Mouse (Mus musculus) frontal cortex, adult 2 months (tissue): ENCODE results near the gene Zfhx2. TPM values are rescaled to one million over a fixed set of nuclear protein-coding genes. Genes with fewer than 3 reads are reported as not detected.
"Not testable (repeated sequence)": the region's sequence is repeated elsewhere in the genome, so short reads cannot be mapped to it uniquely, and the experiment has no call there.

Experiments used
- DNase-seq, 2 experiments: peaks; one replicate each; pipeline ENCODE4 v3.0.0; 2022; ENCODE audit warnings: low spot score in 1 of 2; ENCODE audit errors: extremely low spot score in 1 of 2
- polyA plus RNA-seq: library from polyadenylated mRNA; depleted of rRNA; stranded (reverse); fragments of >200 nt; gene quantifications from 2 replicates; pipeline ENCODE4 v1.2.3, GENCODE M21; 2012

Zfhx2 gene
- polyA plus RNA-seq, 1 experiment = 13.4 TPM

DNA sequence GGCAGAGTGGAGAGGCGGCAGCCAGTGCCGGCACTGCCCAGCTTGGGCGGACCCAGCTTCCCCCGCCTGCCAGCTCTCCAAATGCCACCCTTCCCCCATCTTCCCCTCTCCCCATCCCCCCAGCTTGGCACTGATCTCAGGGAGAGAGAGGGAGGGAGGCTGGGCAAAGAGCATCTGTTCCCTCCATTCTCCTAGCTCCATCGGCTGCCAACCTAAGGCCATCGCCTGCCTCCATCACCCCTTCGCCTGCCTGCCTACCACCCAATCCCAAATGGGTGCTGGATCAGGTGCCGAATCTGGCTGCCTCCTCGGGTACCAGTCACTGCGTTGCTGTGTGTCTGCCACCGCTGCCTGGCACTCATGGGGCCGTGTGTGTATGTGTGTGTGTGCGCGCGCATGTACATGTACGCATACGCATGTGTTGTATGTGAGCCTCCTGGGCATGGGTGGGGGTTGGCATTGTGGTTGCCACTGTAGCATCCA is 38.4 kb downstream of the Zfhx2 start:
- DNase-seq = peak; percentile 77 to 87

DNA sequence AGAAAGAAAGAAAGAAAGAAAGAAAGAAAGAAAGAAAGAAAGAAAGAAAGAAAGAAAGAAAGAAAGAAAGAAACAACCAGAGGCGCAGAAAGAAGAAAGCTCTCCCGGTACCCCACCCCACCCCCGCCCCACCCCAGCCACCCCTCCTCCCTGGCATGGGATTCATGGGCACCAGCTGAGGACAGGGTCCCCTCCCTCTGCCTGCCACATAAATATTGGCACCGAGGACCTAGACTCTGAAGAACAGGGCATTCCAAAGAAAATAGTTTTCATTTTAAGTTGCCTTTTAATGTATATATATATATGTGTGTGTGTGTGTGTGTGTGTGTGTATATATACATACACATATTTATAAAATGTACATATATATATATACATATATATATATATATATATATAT is 39.1 kb downstream of the Zfhx2 start:
- DNase-seq = no peak

DNA sequence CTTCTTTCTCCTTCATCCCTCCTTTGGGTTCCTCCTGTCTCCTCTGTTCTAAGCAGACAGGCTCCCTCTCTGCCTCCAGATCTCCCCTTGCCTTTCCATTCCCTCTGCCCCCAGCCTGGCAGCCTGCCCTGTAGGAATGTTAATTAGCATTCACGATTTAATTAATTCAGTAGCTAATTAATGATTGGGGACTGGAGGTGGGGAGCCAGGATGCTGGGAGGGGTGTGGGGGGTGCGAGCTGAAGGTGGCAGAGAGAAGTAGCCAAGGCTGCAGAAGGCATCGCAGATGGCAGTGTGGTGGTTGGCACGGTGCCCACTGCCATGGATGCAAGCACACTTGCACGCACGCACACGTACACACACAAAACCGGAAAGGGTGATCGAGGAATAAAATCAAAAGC is 39.6 kb downstream of the Zfhx2 start:
- DNase-seq = peak in 1 of 2 experiments; percentile 85

DNA sequence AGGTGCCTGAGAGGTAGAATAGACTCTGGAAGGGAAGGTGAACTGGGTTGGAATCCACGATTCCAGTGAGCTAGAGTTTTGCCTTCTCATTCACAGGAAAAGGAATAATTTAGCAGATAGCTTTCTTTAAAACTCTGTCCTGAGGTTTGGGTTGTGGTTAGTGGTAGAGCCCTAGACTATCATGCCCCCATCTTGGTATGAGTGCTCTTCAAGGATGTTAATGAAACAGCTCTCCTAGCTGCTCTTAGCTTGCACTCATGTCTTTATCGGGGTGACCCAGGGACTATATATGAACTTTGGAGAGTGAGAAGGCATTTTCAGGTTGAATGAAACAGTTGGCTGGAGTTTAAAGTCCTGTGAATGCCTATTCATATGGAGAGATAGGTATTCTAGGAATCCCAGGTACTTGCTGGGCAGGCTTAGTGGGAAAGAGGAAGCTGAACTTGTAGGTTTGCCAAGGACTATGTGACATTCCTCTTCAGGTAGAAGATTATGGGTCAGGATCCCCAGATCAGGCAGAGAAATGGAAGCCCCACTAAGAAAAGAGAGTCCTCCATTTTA is 44.1 kb downstream of the Zfhx2 start:
- DNase-seq = no peak

DNA sequence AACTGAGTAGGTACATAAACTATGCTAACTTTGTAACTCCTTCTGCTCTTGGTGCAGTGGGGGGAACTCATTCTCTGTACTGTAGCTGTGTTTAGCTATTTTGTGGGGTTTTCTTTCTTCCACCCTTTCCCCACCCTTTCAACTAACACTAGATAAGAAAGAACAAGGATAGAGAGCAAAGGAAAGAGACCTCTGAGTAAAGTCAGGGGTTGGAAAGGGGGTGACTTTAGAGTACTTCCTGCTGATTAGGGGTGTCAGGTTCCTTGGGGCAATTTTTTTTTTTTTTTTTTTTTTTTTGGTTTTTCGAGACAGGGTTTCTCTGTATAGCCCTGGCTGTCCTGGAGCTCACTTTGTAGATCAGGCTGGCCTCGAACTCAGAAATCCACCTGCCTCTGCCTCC is 48.4 kb downstream of the Zfhx2 start:
- DNase-seq = not testable (repeated sequence)

DNA sequence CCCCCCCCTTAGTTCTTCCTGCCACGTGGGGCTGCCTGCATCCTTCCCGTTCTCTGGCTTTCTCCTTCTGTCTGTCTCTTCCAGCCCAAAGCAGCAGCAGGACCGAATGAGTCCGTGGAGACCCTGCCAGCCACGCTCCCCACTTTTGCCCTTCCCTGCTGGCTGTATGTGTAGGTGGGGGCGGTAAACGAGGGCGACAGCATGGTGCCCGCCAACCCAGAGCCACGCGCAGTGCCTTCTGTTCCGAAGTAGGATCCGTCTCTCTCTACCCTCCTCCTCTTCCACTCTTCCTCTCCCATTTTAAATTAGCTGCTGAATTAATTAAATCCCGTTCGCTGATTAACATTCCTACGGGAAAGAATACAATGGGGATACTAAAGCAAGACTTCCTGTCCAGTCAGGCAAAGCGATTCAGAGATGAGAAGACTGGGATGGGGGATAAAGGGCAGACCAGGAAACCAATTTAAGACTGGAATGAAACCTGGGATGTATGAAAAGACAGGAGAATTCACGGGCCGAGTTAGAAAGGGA is 59.4 kb downstream of the Zfhx2 start:
- no peak for DNase-seq

DNA sequence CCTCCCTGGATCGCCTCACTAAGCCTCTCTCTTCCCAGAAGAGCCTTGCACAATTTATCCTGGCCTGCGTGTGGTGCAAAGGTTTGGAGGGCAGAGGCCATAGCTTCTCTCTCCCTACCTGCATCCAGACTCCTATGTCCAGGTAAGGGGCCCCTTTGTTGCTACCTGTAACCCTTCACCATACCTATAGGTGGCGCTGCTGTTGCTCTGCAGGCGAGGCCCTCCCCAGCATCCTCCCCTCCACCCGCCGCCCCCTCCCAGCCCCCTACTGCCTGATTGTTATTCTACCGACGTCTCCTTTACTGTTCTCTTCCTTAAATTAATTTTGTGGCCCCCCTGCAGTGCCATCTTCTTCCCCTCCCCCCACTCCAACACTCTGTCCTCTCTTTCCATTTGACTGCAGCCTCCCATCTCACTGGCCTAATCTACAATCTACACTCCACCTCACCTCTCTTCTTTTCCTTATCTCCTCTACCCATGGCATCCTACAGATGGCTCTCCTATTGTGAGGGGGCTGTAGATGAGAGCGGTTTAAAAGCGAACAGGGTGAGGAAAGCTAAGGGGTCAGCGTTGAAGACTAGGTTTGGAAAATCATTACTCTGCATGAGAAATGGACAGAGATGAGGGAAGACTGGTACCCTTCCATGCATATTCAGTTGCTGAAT is 63.0 kb downstream of the Zfhx2 start:
- peak in 1 of 2 experiments; percentile 53 for DNase-seq

DNA sequence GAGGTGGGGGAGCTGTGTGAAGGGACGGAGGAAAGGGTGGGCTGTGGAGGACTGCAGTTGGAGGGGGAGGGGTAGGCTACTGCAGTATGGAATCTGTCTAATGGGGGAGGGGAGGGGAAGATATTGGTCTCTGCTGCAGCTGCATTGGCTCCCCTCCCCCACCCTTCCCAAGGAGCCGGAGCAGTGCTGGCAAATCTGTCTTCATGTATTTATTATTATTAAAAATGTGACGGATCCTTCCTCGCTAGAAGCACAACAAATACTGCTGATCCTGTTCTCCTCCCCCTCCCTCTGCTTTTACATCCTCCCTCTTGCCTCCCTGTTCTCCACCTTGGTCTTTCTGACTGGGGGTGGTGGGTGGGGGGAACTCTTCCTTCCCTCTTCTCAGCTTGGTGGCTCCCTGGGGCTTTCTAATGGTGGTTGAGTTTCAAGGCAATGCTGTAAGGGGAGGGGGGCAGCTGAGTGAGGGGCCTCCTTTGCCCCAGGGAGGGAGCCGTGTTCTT is 63.7 kb downstream of the Zfhx2 start:
- no peak for DNase-seq

DNA sequence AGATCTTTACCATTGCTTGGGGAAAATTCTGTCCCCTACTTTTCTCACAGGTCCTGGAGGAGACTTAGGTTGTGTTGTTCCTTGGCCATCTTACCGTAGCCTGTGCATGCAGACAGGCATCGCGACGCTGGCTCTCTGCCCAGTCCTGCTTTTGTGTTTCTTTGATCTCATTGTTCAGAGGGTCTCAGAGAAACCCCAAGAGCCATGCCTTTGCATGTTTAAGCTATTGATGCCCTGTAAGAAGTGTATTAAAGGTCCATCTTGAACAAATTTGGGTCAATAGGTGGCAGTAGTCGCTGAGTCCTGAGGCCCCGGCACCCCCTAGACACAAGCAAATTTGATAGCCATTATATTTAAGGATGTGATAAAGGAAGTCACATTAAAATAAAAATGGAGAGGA is 64.5 kb downstream of the Zfhx2 start:
- DNase-seq = no peak

DNA sequence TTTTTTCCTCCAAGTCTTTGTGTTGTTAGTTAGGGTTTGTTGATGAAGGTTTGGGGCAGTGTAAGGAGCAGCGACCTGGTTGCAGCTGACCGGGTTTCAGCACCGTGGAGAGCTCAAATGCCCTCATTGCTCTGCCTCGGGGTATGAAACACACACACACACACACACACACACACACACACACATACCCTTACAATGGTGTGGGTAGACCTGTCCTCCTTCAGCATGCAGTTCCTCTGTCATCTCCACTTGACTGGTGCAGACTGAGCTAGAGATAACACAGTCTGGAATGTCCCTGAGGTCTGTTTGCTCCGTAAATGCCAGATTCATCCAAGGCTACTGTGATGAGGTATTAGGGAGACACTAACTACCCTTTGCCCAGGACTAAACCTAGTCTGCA is 64.9 kb downstream of the Zfhx2 start:
- DNase-seq = no peak

DNA sequence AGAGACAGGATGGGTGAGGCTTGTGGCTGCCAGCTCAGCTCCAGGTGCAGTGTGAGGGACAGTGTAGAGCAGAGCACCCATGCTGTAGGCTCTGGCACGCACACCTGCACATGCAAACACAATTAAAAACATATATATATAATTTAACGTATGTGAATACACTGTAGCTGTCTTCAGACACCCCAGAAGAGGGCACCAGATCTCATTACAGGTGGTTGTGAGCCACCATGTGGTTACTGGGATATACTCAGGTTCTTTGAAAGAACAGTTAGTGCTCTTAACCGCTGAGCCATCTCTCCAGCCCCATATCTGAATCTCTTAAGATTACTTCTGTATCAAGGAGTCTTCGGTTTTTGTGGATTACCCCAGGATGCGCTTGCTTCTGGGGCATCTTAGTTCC is 66.6 kb downstream of the Zfhx2 start:
- DNase-seq = no peak

DNA sequence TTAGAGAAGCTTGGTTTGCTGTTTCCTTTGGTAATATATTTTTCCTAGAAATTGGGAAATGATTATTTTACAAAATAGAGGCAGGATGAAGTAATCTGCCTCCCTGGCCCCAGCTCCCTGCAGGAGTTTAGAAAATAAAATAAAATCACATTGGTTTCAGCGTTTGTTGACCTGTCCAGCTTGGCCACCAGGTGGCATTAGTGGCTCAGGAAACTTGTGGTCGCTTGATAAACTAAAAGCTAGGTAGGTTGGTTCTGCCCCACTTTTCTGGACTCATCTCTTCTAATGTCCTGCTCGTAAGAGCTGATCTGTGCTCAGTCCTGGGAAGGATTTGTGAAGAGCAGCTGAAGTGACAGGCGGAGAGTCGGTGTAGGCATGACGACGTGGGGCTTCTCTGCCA is 67.9 kb downstream of the Zfhx2 start:
- DNase-seq = peak in 1 of 2 experiments; percentile 73

DNA sequence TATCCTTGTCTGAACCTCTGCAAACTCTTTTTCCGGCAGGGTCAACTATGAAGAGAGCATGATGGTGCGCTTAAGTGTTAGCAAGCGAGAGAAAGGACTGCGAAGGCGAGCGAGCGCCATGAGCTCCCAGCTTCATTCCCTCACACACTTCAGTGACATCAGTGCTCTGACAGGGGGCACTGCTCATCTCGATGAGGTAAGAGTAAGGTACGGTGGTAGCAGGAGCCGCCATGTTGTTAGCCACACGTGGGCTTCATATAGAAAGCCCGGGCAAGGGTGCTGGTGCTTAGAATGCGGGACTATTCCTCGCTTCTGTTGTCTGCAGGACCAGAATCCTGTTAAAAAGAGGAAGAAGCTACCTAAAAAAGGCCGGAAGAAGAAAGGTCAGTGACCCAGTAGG is 69.1 kb downstream of the Zfhx2 start:
- no peak for DNase-seq

DNA sequence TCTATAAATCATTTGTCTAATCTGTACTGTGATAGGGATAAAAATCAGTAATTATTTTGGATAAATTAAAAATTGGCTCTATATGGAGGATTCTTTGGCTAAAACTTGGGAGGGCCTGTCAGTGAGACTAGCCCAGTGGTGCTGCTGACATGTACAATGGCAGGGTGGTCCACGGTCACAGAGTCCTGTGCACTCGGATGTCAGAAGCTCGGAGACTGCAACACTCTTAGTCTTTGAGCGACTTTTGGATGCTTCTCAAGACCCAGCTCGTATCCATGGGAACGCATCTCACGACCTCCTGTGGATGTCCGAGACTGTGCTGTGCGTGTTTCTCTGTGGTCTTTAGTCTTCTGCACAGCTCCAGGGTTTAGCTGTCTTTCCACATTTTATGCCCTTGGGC is 71.7 kb downstream of the Zfhx2 start:
- no peak for DNase-seq

DNA sequence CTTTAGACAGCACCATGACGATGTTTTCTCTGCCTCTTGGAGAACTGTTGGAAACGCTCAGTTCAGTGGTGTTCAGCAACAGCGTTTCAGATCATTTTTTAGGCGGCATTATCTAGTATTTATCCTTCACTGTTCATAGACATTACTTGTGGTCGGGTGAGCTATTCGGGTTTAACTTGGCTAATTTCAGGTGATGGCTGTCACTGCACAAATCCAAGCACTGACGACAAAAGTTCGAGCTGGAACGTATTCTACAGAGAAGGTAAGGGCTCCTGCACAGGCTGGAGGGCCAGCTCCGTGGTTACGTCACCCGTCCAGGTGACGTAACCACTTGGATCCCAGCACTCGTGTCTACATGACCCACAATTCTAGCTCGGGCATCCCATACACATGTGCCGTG is 75.2 kb downstream of the Zfhx2 start:
- DNase-seq = no peak

DNA sequence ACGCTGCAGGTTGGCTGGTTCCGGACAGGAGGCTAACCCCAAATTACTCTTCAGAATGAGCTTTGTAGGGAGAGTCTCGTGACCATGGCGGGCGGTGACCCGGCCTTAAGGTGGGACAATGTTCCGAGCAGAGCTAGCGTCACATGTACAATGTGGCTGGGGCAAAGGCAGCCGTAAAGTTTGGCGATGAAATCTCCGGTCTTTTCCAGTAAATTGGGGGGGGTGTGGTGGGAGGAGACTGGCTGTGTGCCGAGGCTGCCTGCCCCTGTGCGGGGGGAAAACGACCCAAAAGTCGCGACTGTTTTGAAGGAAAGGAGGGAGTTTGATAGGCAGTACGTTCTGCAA is 76.4 kb downstream of the Zfhx2 start:
- DNase-seq = no peak

DNA sequence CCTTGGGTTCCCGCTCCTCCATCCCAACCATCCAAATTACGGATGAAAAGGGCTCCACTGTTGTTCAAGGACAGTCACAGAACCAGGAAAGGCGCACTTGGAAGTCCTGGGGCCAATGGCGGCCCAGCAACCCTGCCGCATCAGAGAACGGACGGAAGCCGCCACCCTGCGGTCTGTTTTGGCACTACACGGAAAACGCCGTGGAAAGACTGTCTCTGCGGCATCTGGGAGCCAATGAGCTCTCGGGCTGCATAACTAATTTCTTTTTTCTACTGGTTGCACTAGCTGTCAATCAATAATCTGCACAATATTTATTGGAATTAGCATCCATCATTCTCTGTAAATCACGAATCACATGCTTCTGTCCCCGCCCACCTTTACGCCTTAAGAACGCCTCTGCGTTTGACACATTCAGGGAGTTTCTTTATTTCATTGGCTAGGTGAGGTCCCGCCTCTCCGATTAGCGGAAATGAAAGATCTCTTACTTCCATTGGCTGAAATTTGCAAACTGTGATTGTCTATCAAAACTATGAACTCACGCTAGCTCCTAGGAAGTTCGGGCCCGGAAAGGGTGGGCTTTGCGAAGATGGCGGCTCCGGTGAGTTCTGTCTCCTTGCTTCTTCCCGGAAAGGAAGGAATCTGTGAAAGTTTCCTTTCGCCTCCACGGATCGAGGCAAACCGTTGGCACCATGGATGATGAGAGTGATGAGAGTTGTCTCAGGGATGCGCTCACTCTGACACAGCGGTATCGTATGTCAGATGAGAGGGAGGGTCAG is 76.9 kb downstream of the Zfhx2 start, which contains the start of gene Ngdn:
Gene Ngdn, plus strand, starts transcription at position 464 of the 776 bp plus-strand sequence.
- peak; percentile 99 to 100 for DNase-seq

DNA sequence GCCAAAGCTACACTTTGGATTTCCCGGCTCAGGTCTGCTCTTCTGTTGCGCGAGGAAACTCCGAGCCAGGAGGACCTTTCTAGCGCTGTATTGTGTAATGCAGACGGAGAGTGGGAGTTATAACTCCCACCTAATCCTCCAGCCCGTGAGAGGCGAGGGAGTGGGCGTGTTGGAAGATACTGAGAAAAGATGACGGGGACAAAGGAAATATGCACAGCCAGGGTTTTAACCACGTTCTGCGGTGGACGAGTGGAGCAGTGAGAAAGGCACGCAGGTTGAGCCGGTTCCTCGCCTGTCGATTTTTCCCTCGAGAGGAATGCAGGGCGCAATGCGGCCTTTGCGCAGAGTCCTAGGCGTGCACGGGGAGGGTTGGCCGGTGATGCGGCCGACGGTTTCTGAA is 77.5 kb downstream of the Zfhx2 start:
- DNase-seq = peak; percentile 54 to 84

DNA sequence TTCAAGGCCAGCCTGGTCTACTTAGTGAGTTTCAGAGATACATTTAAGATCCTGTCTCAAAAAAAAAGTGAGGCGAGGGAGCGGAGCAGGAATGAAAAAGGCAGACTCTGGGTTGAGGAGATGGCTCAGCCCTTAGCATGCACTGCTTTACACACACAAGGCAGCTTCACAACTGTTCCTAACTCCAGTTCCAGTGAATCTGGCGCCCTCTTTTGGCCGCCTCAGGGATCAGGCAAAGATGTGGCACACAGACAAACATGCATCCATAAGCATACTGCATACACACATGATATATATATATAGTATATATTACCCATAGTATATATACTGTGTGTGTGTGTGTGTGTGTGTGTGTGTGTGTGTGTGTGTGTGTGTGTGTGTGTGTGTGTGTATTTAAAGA is 81.0 kb downstream of the Zfhx2 start:
- no peak for DNase-seq
